Mouse (Mus musculus) right cerebral cortex, postnatal 14 days (tissue): ENCODE results near the gene Tex261.

Source experiments
- DNase-seq: peaks from one replicate; pipeline ENCODE4 v3.0.0; 2022

Gene Tex261

GRCm38 (mm10) chr6:83756051-83756450 is 19.6 kb downstream of the Tex261 start:
- no peak for DNase-seq

GRCm38 (mm10) chr6:83750171-83750684 is 25.4 kb downstream of the Tex261 start:
- peak; percentile 74 for DNase-seq

- no peak for DNase-seq
Observed at GRCm38 (mm10) chr6:83749286-83749685, 26.3 kb downstream of the Tex261 start.

GRCm38 (mm10) chr6:83745466-83745865 is 30.1 kb downstream of the Tex261 start:
- no peak for DNase-seq

- DNase-seq, result no peak
Observed at GRCm38 (mm10) chr6:83744557-83744956, 31.1 kb downstream of the Tex261 start.

- no peak for DNase-seq
Observed at GRCm38 (mm10) chr6:83744126-83744525, 31.5 kb downstream of the Tex261 start.

- no peak for DNase-seq
Observed at GRCm38 (mm10) chr6:83743212-83743611, 32.4 kb downstream of the Tex261 start.

- DNase-seq, result no peak
Observed at GRCm38 (mm10) chr6:83742761-83743160, 32.9 kb downstream of the Tex261 start, which contains the start of gene Atp6v1b1. Gene Atp6v1b1, plus strand, starts transcription at chr6:83742990.

- no peak for DNase-seq
Observed at GRCm38 (mm10) chr6:83738596-83738995, 37.0 kb downstream of the Tex261 start.

GRCm38 (mm10) chr6:83737311-83737710 is 38.3 kb downstream of the Tex261 start:
- no peak for DNase-seq

- DNase-seq, result peak; percentile 45
Observed at GRCm38 (mm10) chr6:83731128-83731527, 44.5 kb downstream of the Tex261 start.

GRCm38 (mm10) chr6:83729350-83729970 is 46.2 kb downstream of the Tex261 start:
- DNase-seq, result no peak

GRCm38 (mm10) chr6:83728488-83728887 is 47.1 kb downstream of the Tex261 start:
- DNase-seq, result no peak

- no peak for DNase-seq
Observed at GRCm38 (mm10) chr6:83727178-83727577, 48.4 kb downstream of the Tex261 start.

- no peak for DNase-seq
Observed at GRCm38 (mm10) chr6:83722526-83722925, 53.1 kb downstream of the Tex261 start.
